Mouse (Mus musculus): Measurements from ENCODE around the gene Atxn10. TPM values are rescaled to one million over a fixed set of nuclear protein-coding genes. Genes with fewer than 3 reads are reported as not detected.
A peak's percentile ranks its signal among the peaks of the same experiment; 100 is the strongest.

Gene Atxn10
- polyA plus RNA-seq (2016; fragmentation: Nextera tagmentation; extraction: Ambion mirVana): 402 and 422 TPM in 2 replicates

- Histone ChIP-seq H3K4me3 (peak within 1 kb of the TSS; percentile 95), H3K9me3 (replicated peaks) (no peaks in the 10 kb centered on the region), H3K4me1 (peaks cover 28% of the 10 kb centered on the region), H3K36me3 (no peaks in the 10 kb centered on the region), H3K9ac (peak within 1 kb of the TSS; percentile 94), H3K27me3 (no peaks in the 10 kb centered on the region), H3K4me2 (replicated peaks) (peak within 1 kb of the TSS; percentile 78), H3K27ac (peak within 1 kb of the TSS; percentile 99)
- 8% methylated on average over 16 of the region's 19 CpGs for WGBS
- peak; percentile 33; the same call in 1 of the 2 replicates for ATAC-seq (ENCODE audit: low FRiP score)
Measured at GRCm38 (mm10) chr15:85335671-85336300, at the start of gene Atxn10. Gene Atxn10, plus strand, starts transcription at chr15:85336245.

GRCm38 (mm10) chr15:85294632-85295031 is 41.4 kb upstream of the Atxn10 start:
- no peak for ATAC-seq (ENCODE audit: low FRiP score)
- no peak overlapping the region for H3K27ac ChIP-seq
- no peak overlapping the region for H3K4me3 ChIP-seq
- no peaks in the 10 kb centered on the region for H3K36me3 ChIP-seq
- no peaks in the 10 kb centered on the region for H3K9me3 ChIP-seq (replicated peaks)
- no peak overlapping the region for H3K4me2 ChIP-seq (replicated peaks)
- no peak overlapping the region for H3K9ac ChIP-seq
- peaks cover 30% of the 10 kb centered on the region for H3K4me1 ChIP-seq
- WGBS: 73% methylated on average over 3 of the region's 3 CpGs
- no peaks in the 10 kb centered on the region; the same call in 1 of the 2 replicates for H3K27me3 ChIP-seq

- Histone ChIP-seq H3K27me3 (no peaks in the 10 kb centered on the region; the same call in 1 of the 2 replicates), H3K4me1 (peaks cover 30% of the 10 kb centered on the region), H3K4me2 (replicated peaks) (no peak overlapping the region), H3K27ac (peak overlapping the region; percentile 70; the same call in 1 of the 2 replicates), H3K9ac (no peak overlapping the region), H3K9me3 (replicated peaks) (no peaks in the 10 kb centered on the region), H3K4me3 (no peak overlapping the region), H3K36me3 (no peaks in the 10 kb centered on the region)
- no peak for ATAC-seq (ENCODE audit: low FRiP score)
- WGBS: 49% methylated on average over 8 of the region's 8 CpGs
Measured at GRCm38 (mm10) chr15:85295544-85295943, 40.5 kb upstream of the Atxn10 start.

GRCm38 (mm10) chr15:85295977-85296376 is 40.1 kb upstream of the Atxn10 start:
- H3K4me1 ChIP-seq: peaks cover 30% of the 10 kb centered on the region
- no peak overlapping the region for H3K4me2 ChIP-seq (replicated peaks)
- H3K36me3 ChIP-seq: no peaks in the 10 kb centered on the region
- H3K27me3 ChIP-seq: no peaks in the 10 kb centered on the region; the same call in 1 of the 2 replicates
- H3K9me3 ChIP-seq (replicated peaks): no peaks in the 10 kb centered on the region
- ATAC-seq (ENCODE audit: low FRiP score): no peak
- no peak overlapping the region for H3K9ac ChIP-seq
- H3K27ac ChIP-seq: 0 out of 2 replicates have a peak overlapping the region, but pooled peaks have one; percentile 70
- H3K4me3 ChIP-seq: no peak overlapping the region
- 49% methylated on average over 2 of the region's 2 CpGs for WGBS

GRCm38 (mm10) chr15:85296538-85296937 is 39.5 kb upstream of the Atxn10 start:
- H3K36me3 ChIP-seq: no peaks in the 10 kb centered on the region
- H3K9me3 ChIP-seq (replicated peaks): no peaks in the 10 kb centered on the region
- H3K27me3 ChIP-seq: no peaks in the 10 kb centered on the region; the same call in 1 of the 2 replicates
- no peak overlapping the region for H3K27ac ChIP-seq
- peaks cover 30% of the 10 kb centered on the region for H3K4me1 ChIP-seq
- H3K9ac ChIP-seq: no peak overlapping the region
- no peak overlapping the region for H3K4me2 ChIP-seq (replicated peaks)
- no peak for ATAC-seq (ENCODE audit: low FRiP score)
- H3K4me3 ChIP-seq: no peak overlapping the region
- WGBS: 72% methylated on average over 3 of the region's 3 CpGs

- Histone ChIP-seq H3K9me3 (replicated peaks) (no peaks in the 10 kb centered on the region), H3K4me3 (no peak overlapping the region), H3K36me3 (no peaks in the 10 kb centered on the region), H3K4me2 (replicated peaks) (no peak overlapping the region), H3K9ac (no peak overlapping the region), H3K27ac (no peak overlapping the region), H3K27me3 (no peaks in the 10 kb centered on the region; the same call in 1 of the 2 replicates), H3K4me1 (peaks cover 30% of the 10 kb centered on the region)
- ATAC-seq (ENCODE audit: low FRiP score): no peak
- WGBS: 59% methylated on average over 17 of the region's 17 CpGs
Measured at GRCm38 (mm10) chr15:85298167-85298781, 37.8 kb upstream of the Atxn10 start.

- no peaks in the 10 kb centered on the region for H3K36me3 ChIP-seq
- H3K4me2 ChIP-seq (replicated peaks): no peak overlapping the region
- H3K9ac ChIP-seq: no peak overlapping the region
- no peak overlapping the region for H3K4me3 ChIP-seq
- WGBS: 89% methylated on average over 9 of the region's 9 CpGs
- ATAC-seq (ENCODE audit: low FRiP score): no peak
- H3K9me3 ChIP-seq (replicated peaks): no peaks in the 10 kb centered on the region
- peaks cover 30% of the 10 kb centered on the region for H3K4me1 ChIP-seq
- no peak overlapping the region for H3K27ac ChIP-seq
- no peaks in the 10 kb centered on the region; the same call in 1 of the 2 replicates for H3K27me3 ChIP-seq
Measured at GRCm38 (mm10) chr15:85298946-85299345, 37.1 kb upstream of the Atxn10 start.

- no peaks in the 10 kb centered on the region for H3K27me3 ChIP-seq
- no peak overlapping the region for H3K4me3 ChIP-seq
- no peak overlapping the region for H3K27ac ChIP-seq
- ATAC-seq (ENCODE audit: low FRiP score): no peak
- 70% methylated on average over 4 of the region's 4 CpGs for WGBS
- H3K4me1 ChIP-seq: peaks cover 9% of the 10 kb centered on the region
- H3K9ac ChIP-seq: no peak overlapping the region
- H3K4me2 ChIP-seq (replicated peaks): no peak overlapping the region
- H3K9me3 ChIP-seq (replicated peaks): no peaks in the 10 kb centered on the region
- H3K36me3 ChIP-seq: no peaks in the 10 kb centered on the region
Measured at GRCm38 (mm10) chr15:85303241-85303640, 32.8 kb upstream of the Atxn10 start.

- Histone ChIP-seq H3K4me2 (replicated peaks) (no peak overlapping the region), H3K27me3 (no peaks in the 10 kb centered on the region), H3K9me3 (replicated peaks) (no peaks in the 10 kb centered on the region), H3K4me3 (no peak overlapping the region), H3K9ac (no peak overlapping the region), H3K4me1 (peaks cover 3% of the 10 kb centered on the region; the same call in 1 of the 2 replicates), H3K36me3 (no peaks in the 10 kb centered on the region), H3K27ac (no peak overlapping the region)
- ATAC-seq (ENCODE audit: low FRiP score): no peak
- 88% methylated on average over 4 of the region's 4 CpGs for WGBS
Measured at GRCm38 (mm10) chr15:85303976-85304375, 32.1 kb upstream of the Atxn10 start.

- 96% methylated on average over 2 of the region's 2 CpGs for WGBS
- Histone ChIP-seq H3K36me3 (no peaks in the 10 kb centered on the region), H3K4me3 (no peak overlapping the region), H3K27me3 (no peaks in the 10 kb centered on the region; the same call in 1 of the 2 replicates), H3K9ac (no peak overlapping the region), H3K9me3 (replicated peaks) (no peaks in the 10 kb centered on the region), H3K4me1 (peaks cover 3% of the 10 kb centered on the region; the same call in 1 of the 2 replicates), H3K27ac (no peak overlapping the region), H3K4me2 (replicated peaks) (no peak overlapping the region)
- ATAC-seq (ENCODE audit: low FRiP score): no peak
Measured at GRCm38 (mm10) chr15:85307061-85307660, 28.9 kb upstream of the Atxn10 start.

GRCm38 (mm10) chr15:85311058-85311657 is 24.9 kb upstream of the Atxn10 start:
- no peak for ATAC-seq (ENCODE audit: low FRiP score)
- H3K27ac ChIP-seq: no peak overlapping the region
- peaks cover 14% of the 10 kb centered on the region; the same call in 1 of the 2 replicates for H3K4me1 ChIP-seq
- peaks cover 5% of the 10 kb centered on the region; the same call in 1 of the 2 replicates for H3K27me3 ChIP-seq
- H3K36me3 ChIP-seq: no peaks in the 10 kb centered on the region
- 63% methylated on average over 10 of the region's 10 CpGs for WGBS
- H3K9me3 ChIP-seq (replicated peaks): no peaks in the 10 kb centered on the region
- no peak overlapping the region for H3K4me3 ChIP-seq
- no peak overlapping the region for H3K4me2 ChIP-seq (replicated peaks)
- H3K9ac ChIP-seq: no peak overlapping the region

Data from hindbrain, embryonic 12.5 days (tissue).